Mouse (Mus musculus) 3134 (cell line): ENCODE data around the gene Lysmd1.

Source experiments
- DNase-seq: peaks from one replicate; pipeline ENCODE4 v3.0.0-alpha.2; 2011; ENCODE audit warnings: low spot score; ENCODE audit not compliant: insufficient read length; ENCODE audit errors: extremely low read depth

Lysmd1 gene

GRCm38 (mm10) chr3:95171105-95171504 lies 37.2 kb downstream of the Lysmd1 start:
- DNase-seq, result no peak

GRCm38 (mm10) chr3:95172526-95173255 lies 38.8 kb downstream of the Lysmd1 start:
- no peak for DNase-seq

GRCm38 (mm10) chr3:95173256-95173949 lies 39.5 kb downstream of the Lysmd1 start:
- no peak for DNase-seq

GRCm38 (mm10) chr3:95174011-95174592 lies 40.2 kb downstream of the Lysmd1 start:
- no peak for DNase-seq

- no peak for DNase-seq
Observed at GRCm38 (mm10) chr3:95176500-95176899, 42.6 kb downstream of the Lysmd1 start.

GRCm38 (mm10) chr3:95177583-95177982 lies 43.7 kb downstream of the Lysmd1 start:
- no peak for DNase-seq

GRCm38 (mm10) chr3:95178948-95179347 lies 45.1 kb downstream of the Lysmd1 start:
- DNase-seq, result no peak

GRCm38 (mm10) chr3:95179890-95180289 lies 46.0 kb downstream of the Lysmd1 start:
- DNase-seq, result no peak

GRCm38 (mm10) chr3:95181841-95182240 lies 48.0 kb downstream of the Lysmd1 start:
- DNase-seq, result no peak

- DNase-seq, result no peak
Observed at GRCm38 (mm10) chr3:95184796-95185577, 51.1 kb downstream of the Lysmd1 start.

- no peak for DNase-seq
Observed at GRCm38 (mm10) chr3:95186100-95186499, 52.2 kb downstream of the Lysmd1 start.

GRCm38 (mm10) chr3:95186888-95187287 lies 53.0 kb downstream of the Lysmd1 start:
- no peak for DNase-seq
